Mouse (Mus musculus): ENCODE data around the gene Map3k7.

Map3k7 gene

DNA sequence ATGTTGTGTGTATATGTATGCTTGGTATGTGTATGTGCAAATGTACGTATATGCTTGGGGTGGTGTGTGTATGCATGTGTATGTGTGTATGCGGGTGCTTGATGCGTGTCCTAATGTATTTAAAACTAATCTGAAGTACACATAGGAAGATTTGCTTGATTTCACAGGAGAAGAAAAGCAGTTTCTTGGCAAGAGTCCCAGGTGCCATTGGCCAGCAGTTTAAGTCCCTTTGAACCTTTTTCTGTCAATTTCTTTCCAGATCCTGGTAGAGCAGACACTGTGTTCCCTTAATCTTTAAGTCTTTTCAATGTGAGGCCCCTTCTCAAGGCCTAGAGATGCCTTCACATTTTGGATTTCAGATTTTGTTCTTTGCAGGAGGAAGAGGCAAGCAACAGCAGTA lies 99.4 kb downstream of the Map3k7 start:
- no peak for DNase-seq
